Mouse (Mus musculus): ENCODE data around the gene Rab5if. TPM values are rescaled to one million over a fixed set of nuclear protein-coding genes. Genes with fewer than 3 reads are reported as not detected.
"Not testable (repeated sequence)": the region's sequence is repeated elsewhere in the genome, so short reads cannot be mapped to it uniquely, and the experiment has no call there.

Rab5if gene
- total RNA-seq (2021): 10 to 100 TPM; 89.8 to 97.6 TPM
- long read RNA-seq, experiment 1, transcript Rab5if-201 (4 exons, 1,045 nt): major isoform, 82 of 93 reads
- long read RNA-seq, experiment 1, partial matches to known transcripts: 3 of 93 reads
- long read RNA-seq, experiment 1, other reads (novel, unspliced or antisense): 6 of 93 reads
- long read RNA-seq, experiment 2, transcript Rab5if-201 (4 exons, 1,045 nt): major isoform, 80 of 92 reads
- long read RNA-seq, experiment 2, partial matches to known transcripts: 9 of 92 reads
- long read RNA-seq, experiment 2, other reads (novel, unspliced or antisense): 3 of 92 reads

DNA sequence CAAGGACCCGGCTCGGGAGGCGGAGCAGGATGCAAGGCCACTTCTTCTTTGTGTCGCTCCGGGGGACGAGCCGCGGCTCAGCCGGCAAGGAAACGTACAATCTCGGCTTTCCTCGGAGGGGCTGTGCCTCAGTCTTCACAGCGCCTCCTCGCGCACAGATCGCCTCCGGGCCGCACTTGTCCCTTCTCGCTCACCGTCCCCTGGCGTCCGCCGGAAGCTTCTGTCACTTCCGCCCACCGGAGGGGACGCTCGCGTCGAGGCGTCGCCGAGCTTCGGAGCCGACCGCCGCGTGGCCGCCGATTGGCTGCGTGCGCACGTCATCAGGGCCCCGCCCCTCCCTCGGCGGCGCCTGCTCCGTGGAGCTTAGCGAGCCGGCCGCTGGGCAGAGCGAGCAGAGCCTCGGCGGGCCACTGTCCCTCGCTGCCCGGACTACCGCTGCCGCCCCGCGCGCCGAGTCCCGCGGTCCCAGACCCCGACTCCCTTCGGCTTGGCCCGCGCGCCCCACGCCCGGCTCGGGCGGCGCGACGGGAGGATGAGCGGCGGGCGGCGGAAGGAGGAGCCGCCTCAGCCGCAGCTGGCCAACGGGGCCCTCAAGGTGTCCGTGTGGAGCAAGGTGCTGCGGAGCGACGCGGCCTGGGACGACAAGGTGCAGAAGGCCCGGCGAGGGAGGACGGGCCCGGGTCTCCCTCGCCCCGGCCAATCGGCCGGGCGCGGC lies at the start of gene Rab5if:
Gene Rab5if, plus strand, starts transcription at position 357 of the 715 bp plus-strand sequence.
- DNase-seq (ENCODE audit: low spot score in 2 of 2): peak; percentile 99

DNA sequence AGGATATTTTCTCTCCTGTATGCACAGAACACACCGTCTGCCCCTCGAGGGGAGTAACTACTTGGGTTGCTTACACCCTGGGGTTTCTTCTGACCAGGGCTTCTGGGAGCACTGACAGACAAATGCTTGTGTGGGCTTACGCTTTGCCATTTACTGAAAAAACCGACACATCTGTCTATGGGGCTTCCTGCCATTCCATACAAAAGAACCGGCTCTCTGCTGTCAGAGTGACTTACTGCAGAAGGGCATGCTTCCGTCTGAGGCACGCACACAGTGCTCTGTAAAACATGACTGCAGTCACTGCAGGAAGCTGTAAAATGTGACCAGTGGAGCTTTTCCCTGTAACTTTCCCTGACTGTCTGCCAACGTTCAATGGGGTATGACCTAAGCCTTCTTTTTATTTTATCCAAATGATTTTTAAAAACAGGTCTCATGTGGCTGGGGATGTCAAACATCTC lies 48.6 kb upstream of the Rab5if start:
- DNase-seq (ENCODE audit: low spot score in 2 of 2): no peak

DNA sequence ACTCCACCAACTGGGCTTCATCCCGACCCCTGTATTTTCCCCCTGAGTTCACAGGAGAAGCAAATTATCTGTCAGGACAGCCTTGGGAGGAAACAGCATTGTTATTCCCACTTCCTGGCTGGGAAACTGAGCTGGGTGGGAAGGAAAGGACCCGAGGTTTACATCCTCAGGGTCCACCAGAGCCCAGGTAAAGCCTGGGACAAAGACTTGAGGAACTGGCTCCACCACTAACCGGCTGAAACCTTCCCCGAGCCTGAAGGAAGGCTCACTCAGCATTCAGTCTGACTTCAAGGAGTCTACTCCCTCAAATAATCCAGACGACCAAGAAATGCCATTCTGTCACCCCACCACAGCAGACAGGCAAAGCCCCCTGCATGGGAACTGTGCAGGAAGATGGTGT lies 48.0 kb upstream of the Rab5if start:
- DNase-seq (ENCODE audit: low spot score in 2 of 2): no peak

DNA sequence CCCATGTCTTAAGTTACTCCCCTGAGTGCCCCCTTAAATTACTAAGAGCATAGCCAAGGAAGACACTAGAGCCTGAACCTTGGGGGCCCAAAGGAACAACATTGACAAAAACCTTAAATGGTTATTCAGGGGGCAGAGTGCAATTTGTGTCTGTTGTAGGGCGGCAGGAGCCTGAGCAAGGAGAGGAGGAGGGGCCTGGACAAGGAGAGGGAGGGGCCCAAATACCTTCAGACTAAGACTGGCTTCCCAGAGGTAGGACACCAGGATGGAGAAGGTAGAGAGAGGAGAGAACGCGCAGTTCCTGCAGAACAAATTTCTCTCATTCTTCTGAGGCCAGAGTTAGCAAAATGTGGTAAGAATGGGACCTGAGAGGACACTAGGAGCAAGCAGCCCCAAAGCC lies 47.5 kb upstream of the Rab5if start:
- no peak for DNase-seq (ENCODE audit: low spot score in 2 of 2)

DNA sequence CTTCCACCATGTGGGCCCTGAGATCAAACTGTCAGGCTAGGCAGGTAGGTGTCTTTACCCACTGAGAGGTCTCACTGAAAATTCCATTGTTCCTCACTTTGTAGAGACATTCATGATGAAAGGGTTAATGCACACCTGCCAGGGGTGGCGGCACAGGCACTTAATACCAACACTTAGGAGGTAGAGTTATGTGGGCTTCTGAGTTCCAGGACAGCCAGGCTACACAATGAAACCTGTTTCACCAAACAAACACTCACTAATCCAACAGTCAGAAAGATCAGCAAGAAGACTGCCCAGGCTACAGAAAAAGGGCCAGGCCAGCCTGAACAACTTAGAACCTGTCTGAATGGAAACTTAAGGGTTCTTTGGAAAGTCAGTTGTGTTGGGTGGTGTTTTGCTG lies 46.8 kb upstream of the Rab5if start:
- DNase-seq (ENCODE audit: low spot score in 2 of 2): no peak

DNA sequence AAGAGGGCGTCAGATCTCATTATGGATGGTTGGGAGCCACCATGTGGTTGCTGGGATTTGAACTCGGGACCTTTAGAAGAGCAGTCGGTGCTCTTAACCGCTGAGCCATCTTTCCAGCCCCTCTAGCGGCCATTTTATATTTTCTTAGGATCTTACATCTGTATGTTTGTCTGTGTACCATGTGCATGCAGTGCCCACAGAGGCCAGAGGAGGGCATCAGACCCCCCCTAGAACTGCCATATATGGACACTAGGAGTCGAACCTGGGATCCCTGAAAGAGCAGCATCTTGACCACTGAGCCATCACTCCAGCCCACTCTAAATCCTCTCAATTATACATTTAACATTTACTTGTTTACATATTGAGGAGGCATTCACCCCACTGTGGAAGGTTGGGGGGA lies 37.8 kb upstream of the Rab5if start:
- not testable (repeated sequence) for DNase-seq (ENCODE audit: low spot score in 2 of 2)

DNA sequence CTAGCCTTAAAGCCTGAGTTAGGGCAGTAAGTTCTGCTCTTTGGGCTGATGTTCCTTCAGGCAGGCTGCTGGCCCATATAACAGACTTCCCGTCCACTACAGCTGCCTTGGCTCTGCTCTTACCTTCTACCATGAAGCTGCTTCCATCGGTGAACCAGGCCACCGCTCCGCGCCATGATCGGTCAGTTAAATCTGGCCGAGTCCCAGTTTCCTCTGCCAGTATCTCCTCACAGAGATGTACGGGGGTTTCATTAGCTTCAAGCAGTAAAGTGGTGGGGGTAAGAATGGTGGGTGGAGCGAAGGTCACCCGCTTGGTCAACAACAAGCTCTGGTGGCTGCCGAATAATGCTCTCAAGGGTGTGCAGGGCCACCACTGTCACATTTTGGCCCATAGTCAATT lies 28.6 kb upstream of the Rab5if start:
- no peak for DNase-seq (ENCODE audit: low spot score in 2 of 2)

DNA sequence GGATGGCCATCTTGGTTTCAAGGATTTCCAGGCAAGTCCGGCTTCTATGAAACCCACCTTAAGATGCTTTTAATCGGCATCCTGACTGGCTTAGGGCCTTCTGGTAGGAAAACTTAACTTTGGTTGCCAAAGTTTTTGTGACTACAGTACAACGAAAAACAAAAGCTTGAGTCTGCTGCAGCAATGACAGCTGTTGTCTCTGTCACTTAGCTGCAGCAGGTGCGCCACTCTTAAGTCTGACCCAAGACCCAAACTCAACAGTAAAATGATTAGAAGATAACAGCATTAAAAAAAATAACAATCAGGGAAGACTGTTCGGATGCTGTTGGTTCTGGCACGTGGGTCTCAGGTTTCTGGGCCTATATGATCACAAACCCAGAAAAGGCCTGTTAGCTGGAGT lies 24.1 kb upstream of the Rab5if start:
- no peak for DNase-seq (ENCODE audit: low spot score in 2 of 2)

DNA sequence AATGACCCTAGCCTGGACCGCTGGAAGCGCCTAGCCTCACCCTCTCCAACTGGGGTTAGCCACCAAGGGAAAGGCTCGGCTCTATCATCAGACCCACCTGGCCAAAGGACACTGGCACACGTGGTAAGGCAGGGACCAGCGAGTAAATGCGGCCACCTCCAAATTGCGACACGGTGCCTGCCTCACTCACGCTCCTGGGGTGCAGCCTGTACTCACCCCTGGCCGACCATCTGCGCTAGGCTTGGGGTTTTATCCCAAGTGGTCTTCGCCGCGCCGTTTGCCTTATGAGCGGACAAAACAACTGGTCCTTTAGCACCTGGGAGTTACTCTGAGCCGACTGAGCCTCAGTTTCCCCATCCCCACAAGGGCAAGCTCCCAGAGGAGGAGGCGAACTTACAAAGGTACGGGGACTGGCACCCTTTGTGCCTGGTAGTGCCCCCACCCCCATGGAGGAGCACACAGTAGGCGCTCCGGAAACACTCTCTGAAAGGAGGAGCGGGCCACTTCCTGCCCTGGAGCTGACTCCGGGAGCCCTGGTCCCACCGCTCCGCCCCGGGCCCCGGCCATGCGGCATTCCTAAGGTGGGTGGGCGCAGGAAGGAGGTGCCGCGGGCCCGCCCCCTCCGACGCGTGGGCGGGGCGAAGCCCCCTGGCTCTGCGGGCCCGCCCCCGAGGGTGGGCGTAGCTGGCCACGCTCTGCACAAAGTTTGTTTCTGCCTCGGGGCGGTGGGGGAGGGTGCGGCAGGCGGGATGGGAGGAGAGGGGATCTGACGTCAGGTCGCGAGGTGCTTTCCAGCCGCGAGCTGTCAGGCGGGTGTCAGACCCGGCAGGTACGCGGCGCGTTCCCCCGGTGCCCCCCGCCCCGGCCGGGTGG lies 23.4 kb upstream of the Rab5if start, which contains the start of gene Tgif2:
Gene Tgif2, plus strand, starts transcription at position 689 of the 873 bp plus-strand sequence.
- no peak for DNase-seq (ENCODE audit: low spot score in 2 of 2)

DNA sequence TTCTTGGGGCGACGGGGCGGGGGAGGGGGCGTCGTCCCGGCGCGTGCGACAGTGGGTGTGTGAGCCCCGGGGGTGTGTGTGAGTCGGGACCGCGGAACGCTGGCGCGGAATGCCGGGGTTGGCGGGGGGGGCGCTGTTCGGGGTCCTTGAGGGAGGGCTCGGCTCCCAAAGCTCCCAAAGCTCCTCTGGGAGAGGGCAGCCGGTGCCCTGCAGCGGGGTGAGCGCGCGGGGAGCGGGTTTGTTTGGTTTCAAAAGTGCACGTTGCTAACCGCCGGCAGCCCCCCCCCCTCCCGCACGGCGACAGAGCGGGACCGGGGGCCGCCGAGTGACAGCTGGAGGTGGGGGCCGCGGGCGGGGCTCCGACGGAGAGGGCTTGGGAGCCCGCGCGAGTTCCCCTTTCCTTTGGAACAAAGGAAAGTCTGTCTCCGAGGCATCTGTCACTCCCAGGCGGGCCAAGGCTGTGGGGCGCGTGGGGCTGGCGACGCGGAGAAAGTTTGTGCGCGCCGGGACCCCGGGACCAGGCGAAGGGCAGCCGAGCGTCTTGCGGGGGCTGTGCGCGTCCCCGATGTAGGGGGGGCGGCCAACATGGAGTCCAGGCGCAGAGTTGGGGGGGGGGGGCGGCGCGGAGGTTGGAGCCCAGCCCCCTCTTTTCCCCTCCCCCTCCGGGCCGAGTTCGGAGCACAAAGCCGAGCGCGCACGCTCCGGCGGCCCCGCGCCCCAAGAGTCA lies 22.5 kb upstream of the Rab5if start:
- DNase-seq (ENCODE audit: low spot score in 2 of 2): no peak

DNA sequence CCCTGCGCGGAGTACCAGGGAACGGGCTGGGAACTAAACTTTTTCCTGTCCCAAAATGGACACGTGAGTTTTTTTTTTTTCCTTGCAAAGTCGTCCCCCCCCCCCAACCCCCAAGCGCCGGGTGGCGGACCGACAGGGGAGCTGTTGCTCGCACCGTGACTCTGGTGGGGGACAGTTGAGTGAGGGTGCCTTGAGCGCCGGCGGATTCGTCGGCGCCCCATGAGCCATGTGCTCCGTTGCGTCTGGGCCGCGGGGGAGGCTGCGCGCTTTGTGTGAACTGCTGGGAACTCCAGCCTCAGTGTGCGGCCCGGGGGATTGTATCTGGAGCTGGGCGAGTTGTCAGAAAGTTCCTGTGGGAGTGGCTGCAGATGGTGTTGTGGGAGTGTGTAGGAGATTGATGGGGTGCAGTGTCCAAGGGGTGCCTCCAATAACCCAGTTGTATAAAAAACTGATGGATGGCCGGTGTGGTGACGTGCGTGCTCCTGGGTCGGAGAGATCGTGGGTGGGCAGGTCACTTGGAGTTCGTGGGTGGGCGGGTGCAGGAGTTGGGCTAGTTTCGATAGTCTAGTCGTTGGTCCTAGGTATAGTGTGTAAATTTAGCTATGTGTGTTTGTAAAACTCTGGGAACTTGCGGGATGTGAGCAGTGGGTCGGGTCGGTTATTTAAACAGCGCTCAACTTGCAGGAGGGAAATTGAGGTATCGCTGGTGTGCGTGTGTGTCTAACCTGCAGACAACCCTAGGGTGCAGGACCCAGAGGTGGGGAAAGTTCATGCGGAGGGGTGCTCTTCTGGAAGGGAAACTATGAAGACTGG lies 21.7 kb upstream of the Rab5if start:
- DNase-seq (ENCODE audit: low spot score in 2 of 2): peak; percentile 66 to 82

DNA sequence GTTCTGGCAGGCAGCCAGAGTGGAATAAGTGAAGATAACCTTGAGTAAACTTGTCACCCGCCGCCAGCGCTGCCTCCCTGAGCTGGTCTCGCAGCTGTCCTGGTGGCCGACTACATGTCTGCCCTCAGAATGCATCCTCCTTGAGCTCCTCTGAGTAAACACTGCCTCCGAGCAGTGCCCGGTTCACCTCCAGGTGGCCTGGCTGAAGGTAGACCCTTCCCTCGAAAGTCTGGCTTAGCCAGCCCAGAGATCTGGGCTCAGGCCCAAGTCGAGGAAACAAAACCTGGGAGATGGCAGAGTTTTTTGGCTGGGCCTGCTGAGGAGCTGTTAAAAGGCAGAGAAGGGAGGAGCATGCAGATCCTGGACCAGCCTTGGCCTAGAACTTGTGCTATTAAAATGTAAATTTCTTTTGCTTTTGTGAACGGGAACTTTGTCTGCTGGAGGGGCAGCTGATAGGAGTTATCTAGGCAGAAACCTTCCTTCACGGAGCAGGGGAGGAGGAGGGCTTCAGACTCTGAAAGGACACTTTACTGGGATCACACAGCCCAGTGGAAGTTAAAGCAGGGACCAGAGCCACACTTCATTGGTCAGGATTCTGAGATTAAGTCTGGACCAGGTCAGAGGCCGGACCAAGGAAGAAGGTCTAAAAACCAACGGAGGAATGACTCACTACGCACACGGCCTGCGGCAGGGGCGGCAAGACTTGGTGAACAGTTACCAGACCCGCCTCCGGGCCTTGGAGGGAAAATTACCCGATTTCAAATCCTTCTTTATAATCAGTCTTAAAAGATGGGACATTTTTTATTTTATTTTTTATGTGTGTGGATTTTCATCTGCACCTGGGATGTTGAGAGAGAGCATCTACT lies 20.9 kb upstream of the Rab5if start:
- peak; percentile 11 to 42 for DNase-seq (ENCODE audit: low spot score in 2 of 2)

DNA sequence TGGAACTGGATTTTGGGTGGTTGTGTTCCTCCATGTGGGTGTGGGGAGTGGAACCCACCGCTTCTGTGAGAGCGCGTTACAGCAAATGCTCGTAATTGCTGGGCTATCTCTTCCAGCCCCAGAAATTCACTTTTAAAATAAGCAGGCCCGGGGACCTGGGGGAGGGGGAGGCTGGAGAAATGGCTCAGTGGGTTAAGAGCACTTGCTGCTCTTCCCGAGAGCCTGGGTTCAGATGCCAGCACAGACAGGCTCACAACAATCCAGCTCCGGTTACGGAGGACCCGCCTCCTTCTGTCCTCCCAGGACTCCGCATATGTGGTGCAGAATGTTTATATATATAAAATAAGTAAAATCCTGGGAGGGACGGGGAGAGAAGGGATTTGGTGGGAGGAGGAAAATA lies 20.2 kb upstream of the Rab5if start:
- no peak for DNase-seq (ENCODE audit: low spot score in 2 of 2)

DNA sequence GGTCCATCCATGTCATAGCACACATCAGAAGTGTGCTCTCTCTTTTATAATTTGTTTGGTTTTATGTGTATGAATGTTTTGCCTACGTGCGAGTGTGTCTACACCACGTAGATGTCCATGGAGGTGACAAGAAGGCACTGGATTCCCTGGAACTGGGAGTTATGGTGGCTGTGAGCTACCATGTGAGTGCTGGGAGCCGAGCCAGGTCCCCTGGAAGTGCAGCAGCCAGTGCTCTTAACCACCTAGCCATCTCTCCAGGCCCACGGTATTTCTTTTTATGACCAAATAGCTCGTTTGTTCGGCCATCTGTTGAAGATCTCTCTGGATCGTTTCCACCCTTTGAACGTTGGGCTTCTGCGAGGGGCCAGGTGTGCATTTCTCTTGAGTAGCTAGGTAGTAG lies 19.6 kb upstream of the Rab5if start:
- no peak for DNase-seq (ENCODE audit: low spot score in 2 of 2)

DNA sequence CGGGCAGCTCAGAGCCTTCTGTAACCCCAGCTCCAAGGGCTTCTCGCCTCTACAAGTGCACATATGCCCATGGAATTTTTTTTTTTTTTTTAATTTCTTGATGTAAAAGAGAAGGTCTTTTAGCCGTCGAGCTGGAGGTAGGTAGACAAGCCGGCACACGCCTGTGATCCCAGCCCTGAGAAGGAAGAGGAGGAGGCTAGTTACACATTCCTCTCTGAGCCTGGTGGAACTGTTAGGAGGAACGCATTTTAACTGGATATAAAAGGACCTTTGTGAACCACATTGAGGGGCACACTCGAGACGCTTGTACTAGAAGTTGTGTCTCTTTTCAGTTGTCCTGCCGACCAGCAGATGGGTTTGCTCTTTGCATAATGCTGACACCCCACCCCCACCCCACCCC lies 18.2 kb upstream of the Rab5if start:
- DNase-seq (ENCODE audit: low spot score in 2 of 2): no peak

DNA sequence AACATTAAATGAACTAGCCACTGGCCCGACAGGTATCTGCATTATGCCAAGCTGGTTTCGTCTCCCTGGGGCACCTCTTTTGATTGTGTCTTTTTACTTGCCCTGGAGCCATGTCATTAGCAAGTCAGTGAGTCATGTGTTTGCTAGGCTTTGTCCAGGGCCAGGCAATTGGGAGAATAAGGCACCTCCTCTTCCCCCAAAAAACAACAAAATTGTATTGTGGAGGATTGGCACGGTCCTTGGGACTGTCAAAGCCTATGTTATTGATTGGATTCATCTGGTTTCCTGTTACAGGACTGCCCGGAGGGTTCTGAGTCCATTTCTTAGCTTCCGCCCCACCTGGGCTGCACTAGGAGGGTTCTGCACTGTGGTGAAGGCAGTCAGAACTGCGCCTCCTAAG lies 15.3 kb upstream of the Rab5if start:
- DNase-seq (ENCODE audit: low spot score in 2 of 2): no peak

DNA sequence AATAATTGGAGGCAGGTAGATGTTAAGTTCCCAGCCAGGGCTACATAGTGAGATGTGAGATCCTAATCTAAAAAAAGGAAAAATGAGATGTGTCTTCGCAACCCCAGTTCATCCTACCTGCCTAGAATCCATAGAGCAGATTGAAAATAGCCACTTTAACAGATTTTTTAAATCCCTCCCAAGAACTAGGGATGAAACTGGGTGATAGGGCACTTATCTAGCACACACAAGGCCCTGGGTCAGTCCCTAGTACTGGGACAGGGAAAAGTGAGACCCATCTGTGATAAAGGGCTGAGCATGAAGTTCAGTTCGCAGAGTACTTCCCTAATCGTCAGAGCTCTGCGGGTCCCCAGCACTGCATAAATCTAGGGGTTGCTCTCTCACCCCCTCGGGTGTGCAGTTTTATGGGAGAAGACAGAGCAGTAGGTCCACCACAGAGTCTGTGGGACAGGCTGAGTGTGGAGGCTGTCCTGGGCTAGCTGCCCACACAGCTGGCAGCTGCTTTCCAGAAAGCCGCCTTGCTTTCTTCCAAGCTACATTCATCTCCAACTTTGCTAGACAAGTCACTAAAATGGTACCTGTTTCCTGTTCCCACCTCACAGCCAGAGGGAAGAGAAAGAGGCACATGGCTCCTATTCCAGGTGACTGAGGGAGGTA lies 14.3 kb upstream of the Rab5if start:
- DNase-seq (ENCODE audit: low spot score in 2 of 2): no peak

DNA sequence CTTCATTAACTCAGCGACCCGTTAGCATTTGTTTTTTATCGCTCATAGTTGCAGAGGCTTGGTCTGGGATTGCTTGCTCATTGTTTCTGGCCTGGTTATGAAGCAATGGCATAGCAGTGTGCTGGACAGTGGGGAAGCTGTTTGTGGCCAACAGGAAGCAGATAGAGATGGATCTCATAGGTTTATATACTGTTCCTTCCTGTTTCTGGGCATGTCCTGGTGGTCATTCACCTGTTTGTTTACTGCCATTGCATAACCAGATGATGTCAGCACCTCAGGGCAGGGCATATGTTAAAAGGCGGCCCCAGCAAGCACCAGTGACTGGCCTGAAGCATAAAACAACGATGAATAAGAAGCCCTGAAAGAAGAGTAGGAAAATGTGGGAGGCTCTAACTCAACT lies 12.4 kb upstream of the Rab5if start:
- DNase-seq (ENCODE audit: low spot score in 2 of 2): no peak

DNA sequence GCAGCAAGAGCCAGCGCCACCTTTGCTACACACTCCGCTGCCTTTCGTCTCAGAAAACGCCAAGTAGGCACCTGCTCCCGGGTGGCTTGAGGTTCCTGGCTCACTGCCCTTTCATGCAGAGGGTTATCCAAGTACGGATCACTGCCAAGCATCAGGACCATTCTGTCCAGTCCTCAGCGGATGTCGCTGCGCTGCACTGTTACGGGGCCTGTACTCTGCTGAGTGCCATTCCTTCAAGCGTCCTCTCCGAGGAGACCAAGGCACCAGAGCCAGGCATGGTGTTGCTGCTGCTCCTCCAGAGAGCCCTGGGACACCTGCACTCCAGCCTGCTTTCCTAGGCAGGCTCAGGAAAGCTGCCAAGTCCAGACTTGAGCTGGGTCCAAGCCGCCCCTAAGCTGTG lies 9.3 kb upstream of the Rab5if start:
- DNase-seq (ENCODE audit: low spot score in 2 of 2): not testable (repeated sequence)
